Mouse (Mus musculus): Measurements from ENCODE around the gene Dmrt1. TPM values are rescaled to one million over a fixed set of nuclear protein-coding genes. Genes with fewer than 3 reads are reported as not detected.
"Not testable (repeated sequence)": the region's sequence is repeated elsewhere in the genome, so short reads cannot be mapped to it uniquely, and the experiment has no call there.

Dmrt1 gene
- not detected for total RNA-seq (2021)
- long read RNA-seq = 0 reads

GRCm38 (mm10) chr19:25505360-25506196 lies at the start of gene Dmrt1:
Gene Dmrt1, plus strand, starts transcription at chr19:25505618.
- peak in 1 of 2 experiments; percentile 7 for DNase-seq (ENCODE audit: low spot score in 2 of 2)

GRCm38 (mm10) chr19:25460760-25461159 lies 44.7 kb upstream of the Dmrt1 start:
- DNase-seq (ENCODE audit: low spot score in 2 of 2) = no peak

- DNase-seq (ENCODE audit: low spot score in 2 of 2) = no peak
These were observed 43.7 kb upstream of the Dmrt1 start for GRCm38 (mm10) chr19:25461553-25462320.

- not testable (repeated sequence) for DNase-seq (ENCODE audit: low spot score in 2 of 2)
These were observed 29.6 kb upstream of the Dmrt1 start for GRCm38 (mm10) chr19:25475806-25476205.

- DNase-seq (ENCODE audit: low spot score in 2 of 2) = no peak
These were observed 26.2 kb upstream of the Dmrt1 start for GRCm38 (mm10) chr19:25479152-25479669.

DNA sequence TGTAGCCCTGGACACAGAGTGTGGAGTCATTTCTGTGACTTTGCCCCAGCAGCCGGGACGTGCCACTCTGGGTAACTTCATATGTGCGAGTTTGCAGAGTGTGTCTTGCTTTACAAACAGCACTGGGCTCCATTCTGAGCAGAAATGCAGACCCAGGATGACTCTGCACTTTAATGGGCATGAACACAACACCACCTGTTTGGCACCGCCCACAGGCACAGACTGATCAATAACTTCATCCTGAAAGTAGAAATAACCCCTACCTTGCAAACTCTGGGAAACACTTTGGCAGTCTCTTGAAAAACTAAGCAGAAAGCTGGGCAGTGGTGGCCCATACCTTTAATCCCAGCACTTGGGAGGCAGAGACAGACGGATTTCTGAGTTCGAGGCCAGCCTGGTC lies 24.6 kb upstream of the Dmrt1 start:
- no peak for DNase-seq (ENCODE audit: low spot score in 2 of 2)

- DNase-seq (ENCODE audit: low spot score in 2 of 2) = no peak
These were observed 18.9 kb upstream of the Dmrt1 start for GRCm38 (mm10) chr19:25486561-25486960.

DNA sequence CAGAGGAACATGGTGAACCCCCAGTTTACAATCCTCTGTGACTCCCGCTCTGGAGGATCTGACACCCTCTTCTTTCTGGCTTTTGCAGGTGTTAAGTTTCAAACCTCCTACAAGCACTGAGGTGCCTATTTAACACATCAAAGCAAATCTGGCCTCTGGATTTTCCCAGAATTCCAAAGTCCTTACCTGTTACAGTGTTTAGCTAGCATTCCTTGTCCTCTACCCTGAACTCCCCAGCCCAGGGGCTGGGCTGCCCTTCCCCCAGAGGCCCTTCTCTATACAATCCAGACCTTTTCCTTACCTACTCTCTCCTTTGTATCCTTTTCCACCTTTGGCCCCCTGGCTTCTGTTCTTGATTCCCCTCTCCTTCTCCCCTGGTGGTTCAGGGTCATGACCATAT lies 18.1 kb upstream of the Dmrt1 start:
- no peak for DNase-seq (ENCODE audit: low spot score in 2 of 2)

- DNase-seq (ENCODE audit: low spot score in 2 of 2) = no peak
These were observed 16.9 kb upstream of the Dmrt1 start for GRCm38 (mm10) chr19:25488546-25488945.

DNA sequence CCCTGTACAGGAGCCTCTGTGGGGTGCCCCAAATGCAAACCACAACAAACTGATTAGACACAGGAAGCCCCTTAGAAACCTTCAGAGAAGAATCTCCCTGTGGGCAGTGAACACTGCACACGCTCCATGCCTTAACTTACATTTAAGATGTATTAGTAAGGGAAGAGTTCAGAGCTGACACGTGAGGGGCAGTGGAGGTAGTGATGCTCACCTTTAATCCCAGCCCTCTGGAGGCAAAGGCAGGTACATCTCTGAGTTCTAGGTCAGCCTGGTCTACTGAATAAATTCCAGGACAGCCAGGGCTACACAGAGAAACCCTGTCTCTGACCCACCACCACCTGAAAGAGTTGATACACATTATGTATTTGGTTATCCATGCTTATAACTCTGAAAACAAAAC lies 15.9 kb upstream of the Dmrt1 start:
- DNase-seq (ENCODE audit: low spot score in 2 of 2) = no peak

- no peak for DNase-seq (ENCODE audit: low spot score in 2 of 2)
These were observed 8.0 kb upstream of the Dmrt1 start for GRCm38 (mm10) chr19:25497434-25497833.

DNA sequence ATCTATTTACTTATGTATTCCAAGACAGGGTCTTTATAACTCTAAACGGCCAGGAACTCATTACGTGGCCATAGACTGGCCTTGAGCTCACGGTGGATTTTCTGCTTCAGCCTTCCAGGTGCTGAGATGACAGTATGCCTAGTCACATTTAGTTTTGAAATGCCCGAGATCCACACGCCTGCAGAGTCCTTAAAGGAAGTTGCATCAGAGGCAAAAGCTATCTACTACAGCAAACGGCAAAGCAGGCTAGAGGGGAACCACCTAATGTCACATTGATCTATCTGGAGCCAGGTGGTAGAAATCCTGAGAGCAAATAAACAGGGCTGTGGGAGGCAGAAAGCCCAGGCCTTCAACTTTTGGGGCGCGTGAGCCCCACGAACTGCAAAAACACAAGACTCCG lies 540 bp upstream of the Dmrt1 start:
- DNase-seq (ENCODE audit: low spot score in 2 of 2) = no peak

- DNase-seq (ENCODE audit: low spot score in 2 of 2) = no peak
These were observed 1.2 kb downstream of the Dmrt1 start for GRCm38 (mm10) chr19:25506616-25507015.

GRCm38 (mm10) chr19:25514986-25515530 lies 9.6 kb downstream of the Dmrt1 start:
- no peak for DNase-seq (ENCODE audit: low spot score in 2 of 2)

DNA sequence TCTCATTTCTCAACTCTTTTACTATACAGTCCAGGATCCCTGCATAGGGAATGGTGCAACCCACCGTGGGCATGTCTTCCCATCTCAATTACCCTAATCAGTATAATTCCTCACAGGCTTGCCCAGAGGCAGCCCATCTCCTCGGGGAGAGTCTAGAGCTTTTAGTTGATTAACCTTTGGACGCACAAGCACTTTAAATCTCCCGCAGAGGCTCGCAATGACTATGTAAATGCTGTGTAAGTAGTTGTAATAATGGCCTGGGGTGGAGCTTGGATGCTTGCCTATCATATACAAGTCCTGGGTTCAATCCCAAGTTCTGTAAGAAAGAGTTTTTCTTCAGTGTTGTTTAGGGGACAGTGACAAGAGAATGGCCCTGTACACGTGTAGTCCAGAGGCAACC lies 18.7 kb downstream of the Dmrt1 start:
- DNase-seq (ENCODE audit: low spot score in 2 of 2) = no peak

DNA sequence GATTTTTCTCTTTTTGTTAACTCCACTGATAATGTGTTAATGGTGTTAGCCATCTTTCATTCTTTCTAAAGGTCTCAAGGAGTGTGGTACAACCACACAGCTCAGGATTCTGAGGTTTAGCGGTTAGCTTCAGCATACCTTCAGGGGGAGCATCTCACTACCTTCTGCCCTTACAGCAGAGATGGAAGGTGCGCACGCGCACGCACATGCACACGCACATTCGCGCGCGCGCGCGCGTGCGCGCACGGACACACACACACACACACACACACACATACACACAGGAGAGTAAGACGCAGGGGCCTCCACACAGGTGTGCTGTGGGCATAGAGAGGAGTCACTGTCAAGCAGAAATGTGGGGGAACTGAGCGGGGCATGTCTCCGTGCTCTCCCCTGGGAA lies 20.3 kb downstream of the Dmrt1 start:
- no peak for DNase-seq (ENCODE audit: low spot score in 2 of 2)

GRCm38 (mm10) chr19:25529673-25530072 lies 24.3 kb downstream of the Dmrt1 start:
- no peak for DNase-seq (ENCODE audit: low spot score in 2 of 2)

GRCm38 (mm10) chr19:25545714-25546340 lies 40.4 kb downstream of the Dmrt1 start:
- DNase-seq (ENCODE audit: low spot score in 2 of 2) = peak; percentile 62 to 72

GRCm38 (mm10) chr19:25547086-25547643 lies 41.7 kb downstream of the Dmrt1 start:
- DNase-seq (ENCODE audit: low spot score in 2 of 2) = no peak

DNA sequence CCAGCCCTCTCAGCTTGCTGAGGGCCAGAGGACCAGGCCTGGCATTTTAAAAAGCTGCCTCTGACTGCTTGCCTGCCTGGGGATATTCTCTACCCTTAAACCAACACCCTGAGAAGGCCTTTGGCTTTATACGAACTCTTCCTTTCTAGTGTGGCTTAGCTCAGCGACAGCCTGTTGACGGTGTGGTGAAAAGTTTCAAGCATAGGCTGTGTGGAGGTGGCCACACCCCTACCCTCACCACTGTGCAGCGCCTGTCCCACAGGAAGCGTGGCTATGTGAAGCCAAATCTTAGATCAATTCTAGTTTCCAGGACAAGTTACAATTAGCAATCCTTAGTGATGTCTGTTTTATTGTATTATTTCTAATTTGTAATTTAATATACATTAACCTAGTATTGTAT lies 44.9 kb downstream of the Dmrt1 start:
- no peak for DNase-seq (ENCODE audit: low spot score in 2 of 2)

DNA sequence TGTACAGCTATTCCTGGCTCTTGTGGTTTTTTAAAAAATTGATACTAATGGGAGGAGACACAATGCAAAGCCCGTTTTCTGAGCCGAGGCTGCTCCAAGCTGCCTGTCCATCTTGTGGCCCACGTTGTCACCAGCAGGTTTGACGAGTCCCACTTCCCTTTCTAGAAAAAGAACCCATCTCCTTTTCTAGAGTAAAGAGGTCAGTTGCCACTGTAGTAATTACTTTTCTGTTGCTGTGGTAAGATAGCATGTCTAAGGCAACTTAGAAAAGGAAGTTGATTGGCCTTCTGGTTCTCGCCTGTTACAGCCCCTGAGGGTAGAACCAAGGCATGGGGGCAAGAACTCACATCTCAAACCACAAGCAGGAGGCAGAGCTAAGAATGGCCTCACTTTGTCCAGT lies 45.6 kb downstream of the Dmrt1 start:
- no peak for DNase-seq (ENCODE audit: low spot score in 2 of 2)

Data from layer of hippocampus, postnatal 10 days (tissue).